Mouse (Mus musculus) kidney, adult 2 months (tissue): Measurements from ENCODE around the gene C8g. TPM values are rescaled to one million over a fixed set of nuclear protein-coding genes. Genes with fewer than 3 reads are reported as not detected.
A peak's percentile ranks its signal among the peaks of the same experiment; 100 is the strongest.

Experiments
- DNase-seq: peaks from one replicate; pipeline ENCODE4 v3.0.0; 2021
- H3K27ac ChIP-seq: fragments of 200-500 bp; 2 replicates; pipeline ENCODE4 v1.5.1; 2012; ENCODE audit warnings: low read depth, low read length, control low read depth, inconsistent platforms; ENCODE audit not compliant: insufficient read depth
- H3K27me3 ChIP-seq: fragments of 200-500 bp; replicated peaks from 2 replicates; pipeline ENCODE4 v1.6.1; 2012; ENCODE audit warnings: mild to moderate bottlenecking, moderate library complexity, low read length, inconsistent platforms; ENCODE audit not compliant: control insufficient read depth, insufficient read depth
- H3K36me3 ChIP-seq: fragments of 200-500 bp; 2 replicates; pipeline ENCODE4 v1.6.1; 2012; ENCODE audit warnings: mild to moderate bottlenecking, moderate library complexity, low read length, inconsistent platforms; ENCODE audit not compliant: control insufficient read depth, insufficient read depth
- H3K4me1 ChIP-seq: fragments of 200-500 bp; 2 replicates; pipeline ENCODE4 v1.6.1; 2011; ENCODE audit warnings: low read length; ENCODE audit not compliant: control insufficient read depth, insufficient read depth
- H3K4me3 ChIP-seq: fragments of 200-500 bp; 2 replicates; pipeline ENCODE4 v1.5.1; 2011; ENCODE audit warnings: mild to moderate bottlenecking, low read depth, low read length, control low read depth; ENCODE audit not compliant: insufficient read depth
- CTCF ChIP-seq: fragments of 200-500 bp; conservative IDR thresholded peaks from 2 replicates; pipeline ENCODE4 v1.5.1; 2011; ENCODE audit warnings: low read depth, mild to moderate bottlenecking, control low read depth, low read length, moderate library complexity, mixed read lengths; ENCODE audit not compliant: insufficient read depth, insufficient read length
- POLR2A ChIP-seq: fragments of 200-500 bp; IDR thresholded peaks from one replicate; pipeline ENCODE4 v1.6.1; 2011; ENCODE audit warnings: low read depth, low read length, control low read depth
- WGBS: fragments of 180-500 bp; shearing (Covaris S2); methylation state at CpG from one replicate; pipeline ENCODE4 v1.1.7; 2018; 5-methylcytosine and 5-hydroxymethylcytosine counted together
- polyA plus RNA-seq: library from polyadenylated mRNA; depleted of rRNA; stranded (reverse); fragments of >200 nt; gene quantifications from 2 replicates; pipeline ENCODE4 v1.2.3, GENCODE M21; 2012

C8g gene
- polyA plus RNA-seq, 1 experiment: 20.6 TPM

DNA sequence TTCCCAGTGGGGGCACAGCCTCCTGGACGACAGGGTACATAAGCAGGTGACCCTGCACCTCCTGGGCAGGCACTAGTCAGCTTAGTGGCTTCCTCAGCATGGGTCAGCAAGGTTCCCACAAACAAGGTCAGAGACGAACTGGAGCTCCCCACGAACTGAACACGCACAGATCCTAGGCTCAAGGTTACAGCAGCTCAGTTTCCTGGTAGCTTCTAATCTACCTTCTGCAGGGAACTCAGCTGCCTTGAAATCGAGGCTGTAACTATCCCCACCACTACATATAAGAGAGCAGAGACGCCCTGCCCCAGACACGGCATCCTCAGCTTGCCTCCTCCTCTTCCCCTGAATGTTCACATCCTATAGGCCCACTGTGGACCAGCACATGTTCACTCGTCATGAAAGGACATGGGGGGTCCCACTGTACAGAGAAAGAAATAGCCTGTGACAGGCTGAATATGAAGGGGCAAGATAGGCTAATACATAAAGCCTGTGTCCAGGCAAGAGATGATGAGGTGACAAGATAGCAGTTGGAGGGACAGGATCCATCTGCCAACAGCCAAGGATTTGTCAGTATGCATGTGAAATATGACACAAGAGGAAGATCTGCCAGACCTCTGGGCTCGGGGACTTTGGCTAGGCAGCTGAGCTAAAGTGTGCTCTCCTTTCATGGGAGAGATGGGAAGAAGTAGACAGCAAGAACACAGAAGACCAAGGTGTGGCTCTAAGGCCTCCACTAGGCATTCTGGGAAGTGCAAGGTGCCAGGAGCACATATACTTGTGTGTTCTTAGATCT is 25.2 kb upstream of the C8g start:
- no peaks in the 10 kb centered on the region for H3K4me1 ChIP-seq
- no peaks in the 10 kb centered on the region for H3K27me3 ChIP-seq
- no peak overlapping the region for H3K27ac ChIP-seq
- H3K36me3 ChIP-seq: no peaks in the 10 kb centered on the region
- no peak for DNase-seq
- H3K4me3 ChIP-seq: no peak overlapping the region
- TF ChIP-seq CTCF (no peak), POLR2A (no peak)
- 86% methylated on average over 9 of the region's 9 CpGs for WGBS

DNA sequence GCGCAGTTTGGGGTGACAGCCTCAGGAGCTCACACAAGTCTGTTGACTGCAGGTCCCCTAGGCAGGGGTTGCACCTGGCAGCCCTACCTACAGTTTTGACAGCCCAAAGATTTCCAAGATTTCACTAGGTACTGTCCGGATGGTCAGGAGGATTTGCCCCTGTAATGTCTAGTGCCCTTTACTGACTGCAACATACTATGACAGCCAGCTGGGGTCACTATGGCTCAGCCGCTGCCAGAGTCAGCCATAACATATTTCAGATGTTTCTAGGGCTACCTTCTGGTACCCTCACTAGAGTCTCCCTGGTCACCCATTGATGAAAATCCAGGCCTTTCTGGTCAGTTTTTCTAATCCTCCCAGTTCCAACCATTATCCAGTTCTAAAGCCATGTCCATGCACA is 8.4 kb upstream of the C8g start:
- Histone ChIP-seq H3K4me3 (no peak overlapping the region), H3K4me1 (no peaks in the 10 kb centered on the region), H3K27ac (no peak overlapping the region), H3K36me3 (no peaks in the 10 kb centered on the region), H3K27me3 (no peaks in the 10 kb centered on the region)
- no peak for DNase-seq
- TF ChIP-seq POLR2A: no peak
- peak; percentile 65; the same call in 1 of the 2 replicates for TF ChIP-seq CTCF
- WGBS: 67% methylated on average over 3 of the region's 3 CpGs

DNA sequence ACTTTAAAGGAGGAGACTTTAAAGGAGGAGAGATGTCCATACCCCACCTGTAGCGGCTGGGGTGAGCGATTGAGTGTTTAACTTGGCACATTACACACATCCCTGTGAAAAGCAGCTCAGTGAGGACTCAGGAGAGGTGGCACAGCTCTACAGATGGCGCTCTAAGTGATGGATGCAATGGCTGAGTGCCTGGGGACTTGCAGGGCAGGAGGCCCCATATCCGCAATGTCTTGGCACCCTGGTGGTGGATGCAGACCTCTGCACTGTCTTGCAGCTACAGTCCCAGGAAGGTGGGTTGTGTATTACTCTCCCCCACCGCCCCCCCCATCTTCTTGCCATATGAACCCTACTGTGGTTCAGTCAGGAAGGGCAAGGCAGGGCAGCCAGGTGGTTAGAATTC is 5.4 kb upstream of the C8g start:
- WGBS: 32% methylated on average over 5 of the region's 5 CpGs
- no peak for TF ChIP-seq POLR2A
- TF ChIP-seq CTCF: peak; percentile 48; the same call in 1 of the 2 replicates
- DNase-seq: peak; percentile 42
- Histone ChIP-seq H3K4me1 (0 out of 2 replicates have a peak, but pooled peaks cover under 1% of the 10 kb centered on the region), H3K36me3 (no peaks in the 10 kb centered on the region), H3K27me3 (no peaks in the 10 kb centered on the region), H3K27ac (no peak overlapping the region), H3K4me3 (no peak overlapping the region)

DNA sequence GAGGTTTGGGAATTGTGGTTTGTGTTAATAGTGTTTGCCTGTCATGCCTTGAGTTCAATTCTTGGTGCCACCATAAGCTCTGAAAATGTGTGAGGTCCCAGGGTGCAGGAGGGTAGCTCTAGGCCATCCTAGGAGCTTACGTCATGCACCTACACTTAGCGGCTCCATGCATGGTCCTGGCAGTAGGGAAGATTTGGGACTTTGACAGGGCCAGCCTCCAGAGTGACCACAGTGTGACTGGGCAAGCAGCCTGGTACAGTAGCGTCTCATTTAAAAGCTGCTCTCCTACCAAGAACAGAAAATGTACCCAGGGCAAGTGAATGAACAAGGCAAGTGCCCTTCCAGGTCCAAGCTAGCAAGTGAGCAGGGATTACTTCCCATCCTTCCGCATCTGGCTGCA is 4.3 kb upstream of the C8g start:
- Histone ChIP-seq H3K4me3 (no peak overlapping the region), H3K36me3 (no peaks in the 10 kb centered on the region), H3K27ac (no peak overlapping the region), H3K27me3 (no peaks in the 10 kb centered on the region), H3K4me1 (0 out of 2 replicates have a peak, but pooled peaks cover 6% of the 10 kb centered on the region)
- TF ChIP-seq POLR2A (no peak), CTCF (no peak)
- WGBS: 97% methylated on average over 4 of the region's 4 CpGs
- no peak for DNase-seq

DNA sequence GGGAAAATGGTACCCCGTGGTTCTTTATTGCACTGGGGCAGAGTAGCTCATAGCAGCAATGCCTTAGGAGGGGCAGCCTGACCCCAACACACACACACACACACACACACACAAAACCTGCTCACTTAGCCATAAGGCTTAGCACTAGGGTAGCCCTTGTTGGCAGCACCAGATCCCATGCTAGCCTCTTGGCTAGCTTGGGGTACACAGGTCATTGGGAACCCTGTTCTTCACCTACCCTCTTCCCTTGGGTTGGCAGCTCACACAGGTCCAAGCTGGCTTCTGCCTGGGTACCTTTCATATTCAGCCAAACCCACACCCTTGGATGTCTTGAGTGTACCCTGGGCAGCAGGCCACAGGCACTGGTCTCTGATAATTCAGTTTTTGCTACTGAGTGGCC is 3.5 kb upstream of the C8g start:
- Histone ChIP-seq H3K36me3 (no peaks in the 10 kb centered on the region), H3K27me3 (no peaks in the 10 kb centered on the region), H3K4me1 (peaks cover 9% of the 10 kb centered on the region; the same call in 1 of the 2 replicates), H3K4me3 (no peak overlapping the region), H3K27ac (no peak overlapping the region)
- WGBS: 79% methylated on average over 1 of the region's 1 CpGs
- no peak for DNase-seq
- TF ChIP-seq POLR2A (no peak), CTCF (no peak)

DNA sequence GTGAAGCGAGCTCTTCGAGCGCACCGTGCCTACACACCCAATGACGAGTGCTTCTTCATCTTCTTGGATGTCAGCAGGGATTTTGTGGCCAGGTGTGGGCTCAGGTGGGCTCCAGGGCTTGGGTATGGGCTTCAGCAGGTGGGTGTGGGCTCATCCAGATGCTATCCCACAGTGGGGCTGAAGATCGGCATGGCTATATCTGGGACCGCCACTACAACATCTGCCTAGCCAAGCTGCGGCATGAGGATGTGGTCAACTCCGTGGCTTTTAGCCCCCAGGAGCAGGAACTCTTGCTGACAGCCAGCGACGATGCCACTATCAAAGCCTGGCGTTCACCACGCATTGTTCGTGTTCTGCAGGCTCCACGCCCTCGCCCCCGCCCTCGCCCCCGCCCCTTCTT is 3.0 kb upstream of the C8g start:
- no peak overlapping the region for H3K4me3 ChIP-seq
- WGBS: 96% methylated on average over 19 of the region's 19 CpGs
- no peaks in the 10 kb centered on the region for H3K27me3 ChIP-seq
- no peaks in the 10 kb centered on the region for H3K36me3 ChIP-seq
- no peak for TF ChIP-seq CTCF
- no peak for TF ChIP-seq POLR2A
- peaks cover 11% of the 10 kb centered on the region; the same call in 1 of the 2 replicates for H3K4me1 ChIP-seq
- no peak overlapping the region for H3K27ac ChIP-seq
- DNase-seq: no peak

DNA sequence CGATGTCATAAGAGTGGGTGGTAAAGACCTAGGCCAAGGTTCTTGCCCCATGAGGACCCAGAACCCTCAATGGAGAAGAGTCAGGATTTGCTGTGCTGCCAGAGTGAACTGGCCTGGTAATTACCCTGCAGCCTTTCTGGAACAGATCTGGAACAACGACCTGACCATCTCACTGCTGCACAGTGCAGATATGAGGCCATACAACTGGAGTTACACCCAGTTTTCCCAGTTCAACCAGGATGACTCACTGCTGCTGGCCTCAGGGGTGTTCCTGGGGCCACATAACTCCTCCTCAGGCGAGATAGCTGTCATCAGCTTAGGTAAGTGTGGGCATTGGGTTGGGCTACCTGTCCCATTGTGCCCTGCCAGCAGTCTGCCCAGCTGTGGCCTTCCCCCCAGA is 1.2 kb upstream of the C8g start:
- no peak for TF ChIP-seq CTCF
- no peak for TF ChIP-seq POLR2A
- Histone ChIP-seq H3K4me3 (no peak overlapping the region), H3K27me3 (no peaks in the 10 kb centered on the region), H3K27ac (no peak overlapping the region), H3K4me1 (peaks cover 11% of the 10 kb centered on the region; the same call in 1 of the 2 replicates), H3K36me3 (no peaks in the 10 kb centered on the region)
- no peak for DNase-seq
- WGBS: 80% methylated on average over 3 of the region's 3 CpGs
